Mouse (Mus musculus): ENCODE results near the gene Fmnl3.

GRCm38 (mm10) chr15:99341102-99341501 lies 29.2 kb downstream of the Fmnl3 start:
- no peak for TF ChIP-seq CTCF (conservative IDR thresholded peaks at IDR 0.05; ENCODE audit: low read length)
- TF ChIP-seq NANOG (IDR thresholded peaks at IDR 0.05; ENCODE audit: borderline replicate concordance, low read length): no peak
